Mouse (Mus musculus): ENCODE measurements around the gene Clba1.

Clba1 gene

GRCm38 (mm10) chr12:112794998-112795397 lies 13.7 kb upstream of the Clba1 start:
- DNase-seq (ENCODE audit: low read depth, low spot score) = no peak

DNA sequence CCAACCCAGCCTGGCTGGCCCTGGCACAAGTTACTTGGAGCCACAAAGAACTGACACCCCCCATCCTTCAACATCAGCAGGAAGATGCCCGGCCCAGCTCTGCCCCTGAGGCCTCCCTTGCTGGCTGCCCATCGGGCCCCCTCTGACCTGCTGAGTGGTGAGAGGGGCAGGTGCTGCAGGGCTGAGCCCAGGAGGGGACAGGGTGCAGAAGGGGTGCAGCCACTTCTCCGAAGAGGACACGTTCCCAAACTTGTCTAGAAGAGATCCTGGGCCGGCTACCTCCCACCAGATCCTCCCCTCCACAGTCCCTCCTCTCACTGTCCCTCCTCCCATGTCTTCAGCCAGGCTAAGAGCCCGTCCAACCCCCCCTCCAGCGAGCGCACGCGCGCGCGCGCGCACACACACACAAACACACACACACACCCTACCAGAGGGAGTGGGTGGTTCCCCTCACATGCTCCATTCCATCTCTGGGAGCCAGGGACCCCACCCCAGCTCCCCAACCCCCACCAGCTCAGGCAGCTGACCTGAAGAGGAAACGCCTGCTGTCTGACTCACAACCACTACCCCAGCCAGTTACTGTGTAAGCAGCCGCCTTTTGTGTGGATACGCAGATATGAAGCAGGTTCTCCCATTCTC lies 13.2 kb upstream of the Clba1 start:
- peak; percentile 71 for DNase-seq (ENCODE audit: low read depth, low spot score)

DNA sequence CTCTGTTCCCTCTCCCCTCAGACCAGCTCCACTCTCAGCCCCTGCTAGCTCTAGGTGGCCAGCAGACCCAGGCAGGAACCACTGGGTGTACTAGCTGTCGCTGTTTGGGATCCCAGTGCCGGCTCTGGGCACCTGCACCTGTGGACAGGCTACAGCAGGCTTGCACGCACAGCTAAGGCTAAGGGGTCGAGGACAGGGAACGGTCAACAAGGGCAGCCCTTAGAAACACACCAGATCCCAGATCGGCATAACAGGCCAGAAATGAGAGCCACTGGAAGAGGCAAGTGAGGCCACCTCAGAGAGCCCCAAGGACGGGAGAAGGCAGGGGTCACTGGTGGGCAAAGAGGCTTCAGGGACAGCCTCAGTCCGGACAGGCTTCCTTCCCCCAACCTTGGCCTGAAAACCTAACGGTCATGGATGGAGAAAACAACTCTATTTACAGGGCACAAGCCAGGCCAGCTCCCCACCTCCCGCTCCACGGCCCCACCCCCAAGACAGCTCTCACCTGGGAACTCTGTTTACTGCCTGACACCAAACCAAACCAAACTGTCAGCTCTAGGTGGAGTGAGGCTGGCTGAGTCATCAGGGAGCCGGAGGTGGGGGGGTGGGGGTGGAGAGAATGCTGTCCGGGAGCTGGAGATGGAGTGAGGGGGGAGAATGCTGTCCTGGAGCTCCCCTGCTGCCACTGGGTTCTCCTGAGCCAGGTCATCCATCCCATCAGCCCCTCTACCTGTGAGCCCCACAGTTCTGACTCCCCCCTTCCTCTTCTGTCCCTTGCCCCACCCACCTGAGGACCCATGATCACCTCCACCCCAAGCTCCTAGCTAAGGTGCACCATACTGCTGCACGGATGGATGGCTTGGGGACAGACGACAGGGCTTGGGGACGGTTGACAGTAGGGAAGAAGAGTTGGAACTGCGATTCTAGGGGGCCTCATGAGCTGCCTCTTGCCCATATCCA lies 11.9 kb upstream of the Clba1 start:
- DNase-seq (ENCODE audit: low read depth, low spot score) = no peak

DNA sequence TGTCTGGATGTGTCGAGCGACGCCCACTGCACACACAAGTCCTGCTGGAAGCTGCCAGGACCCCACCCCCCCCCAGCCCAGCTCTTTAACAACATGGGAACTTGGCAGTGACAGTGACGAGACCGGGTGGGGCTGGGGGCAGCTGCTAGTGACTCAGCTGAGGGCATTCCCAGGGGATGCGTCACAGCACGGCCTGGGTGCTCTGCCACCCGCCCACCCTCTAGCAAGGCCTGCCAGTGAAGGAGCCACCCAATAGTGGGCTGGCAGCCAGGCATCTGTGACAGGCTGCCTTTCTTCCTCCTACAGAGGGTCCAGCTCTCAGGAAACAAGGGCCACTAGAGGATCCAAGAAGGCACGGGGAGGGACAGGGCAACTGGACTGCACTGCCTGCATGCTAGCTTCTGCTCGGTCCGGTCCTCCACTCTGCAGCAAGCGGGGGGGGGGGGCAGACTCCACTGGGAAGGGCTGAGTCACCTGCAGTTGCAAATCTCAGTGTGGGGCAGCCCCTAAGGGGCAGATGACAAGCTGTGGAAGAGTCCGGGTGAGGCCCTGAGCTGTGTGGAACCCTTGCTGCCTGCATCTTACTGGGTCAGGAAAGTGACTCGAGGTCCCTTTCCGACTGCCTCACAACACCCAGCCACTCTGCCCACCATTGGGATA lies 10.9 kb upstream of the Clba1 start:
- DNase-seq (ENCODE audit: low read depth, low spot score) = no peak

- DNase-seq (ENCODE audit: low read depth, low spot score) = peak; percentile 34
Observed at GRCm38 (mm10) chr12:112798332-112798681, 10.4 kb upstream of the Clba1 start.

- DNase-seq (ENCODE audit: low read depth, low spot score) = no peak
Observed at GRCm38 (mm10) chr12:112798716-112799115, 10.0 kb upstream of the Clba1 start.

GRCm38 (mm10) chr12:112799237-112799970 lies 9.3 kb upstream of the Clba1 start:
- no peak for DNase-seq (ENCODE audit: low read depth, low spot score)

DNA sequence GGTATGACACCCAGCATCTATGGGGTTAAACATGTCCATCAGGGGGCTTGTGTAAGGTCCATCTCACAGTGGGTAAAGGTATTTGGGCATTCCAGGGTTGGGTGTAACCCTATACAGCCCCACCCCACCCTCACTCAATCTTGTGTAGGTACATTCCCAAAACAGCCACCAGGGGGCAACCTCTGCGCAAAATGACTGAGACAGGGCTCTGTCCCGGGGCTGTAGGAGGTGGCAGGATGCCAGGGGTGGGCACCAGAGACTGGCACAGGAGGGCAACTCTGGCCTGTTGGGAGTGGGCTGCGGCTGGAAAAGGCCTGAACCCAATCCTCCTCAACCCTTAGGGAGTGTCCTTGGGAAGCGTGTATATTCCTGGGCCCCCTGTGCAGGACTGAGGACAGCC lies 8.3 kb upstream of the Clba1 start:
- DNase-seq (ENCODE audit: low read depth, low spot score) = peak; percentile 82

DNA sequence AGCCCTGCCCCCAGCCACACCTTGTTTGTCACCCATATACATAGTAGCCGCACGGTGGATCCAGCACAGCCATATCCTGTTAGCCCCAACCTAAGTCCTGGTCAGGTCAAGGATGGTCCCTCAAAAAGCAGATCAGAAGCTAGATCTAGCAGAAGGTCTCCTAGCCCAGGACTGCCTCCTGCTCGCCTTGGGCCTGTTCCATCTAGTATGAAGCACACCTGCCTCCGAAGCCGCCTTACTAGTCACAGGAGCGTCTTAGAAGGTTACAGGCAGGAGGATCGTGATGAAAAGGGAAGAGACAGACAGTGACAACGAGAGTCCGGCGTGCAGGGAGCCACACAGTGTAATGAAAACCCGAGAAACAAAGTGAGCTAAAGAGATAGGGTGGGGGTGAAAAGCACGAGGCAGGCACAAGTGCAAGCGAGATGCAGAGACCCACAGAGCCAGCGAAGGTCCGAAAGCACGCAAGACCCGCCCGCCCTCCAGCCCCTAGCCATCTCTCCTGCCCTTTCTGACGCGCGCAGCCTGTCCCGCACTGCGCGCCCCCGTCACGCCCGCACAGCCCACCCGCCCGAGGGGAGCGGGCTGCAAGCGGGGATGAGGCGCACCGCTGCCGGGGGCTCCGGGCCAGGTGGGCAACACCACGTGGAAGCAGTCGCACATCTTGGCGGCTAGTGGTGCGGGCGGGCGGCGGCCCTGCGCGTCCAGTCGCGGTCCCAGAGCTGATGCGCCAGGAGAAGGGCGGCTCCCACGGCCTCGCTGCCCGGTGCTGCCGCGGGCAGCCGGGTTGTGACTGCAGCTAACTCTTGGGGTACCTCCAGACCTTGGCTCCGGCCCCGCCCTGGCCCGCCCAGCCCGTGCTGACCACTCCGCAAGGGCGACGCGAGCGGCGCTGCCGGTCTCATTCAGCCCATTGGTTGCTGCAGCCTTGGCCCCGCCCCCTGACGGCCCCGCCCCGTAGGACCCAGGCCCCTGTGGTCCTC lies 6.6 kb upstream of the Clba1 start, which contains the start of gene Ahnak2:
TSS of gene Ahnak2 (minus strand) at position 794 of the 983 bp plus-strand sequence.
- DNase-seq (ENCODE audit: low read depth, low spot score) = peak; percentile 67

GRCm38 (mm10) chr12:112802917-112803316 lies 5.8 kb upstream of the Clba1 start:
- no peak for DNase-seq (ENCODE audit: low read depth, low spot score)

GRCm38 (mm10) chr12:112804046-112804445 lies 4.7 kb upstream of the Clba1 start:
- no peak for DNase-seq (ENCODE audit: low read depth, low spot score)

DNA sequence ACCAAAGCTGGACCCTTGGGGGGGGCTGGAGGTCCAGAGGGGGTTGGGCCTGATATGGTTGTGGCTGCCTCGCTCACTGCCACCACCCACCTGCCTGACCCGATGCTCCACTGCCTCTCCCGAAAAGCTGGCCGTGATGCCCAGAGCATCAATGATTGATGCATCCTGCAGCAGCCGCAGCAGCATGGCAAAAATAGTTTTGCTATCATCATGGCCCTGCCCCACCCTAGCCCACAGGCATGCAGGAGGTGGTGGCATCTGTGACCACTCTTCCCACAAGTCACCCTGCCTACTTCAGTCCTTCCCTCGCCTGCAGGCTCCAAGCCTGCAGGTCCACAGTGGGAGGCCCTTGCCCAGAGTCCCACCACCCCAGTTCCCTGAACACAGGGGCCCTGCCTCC lies 2.7 kb upstream of the Clba1 start:
- no peak for DNase-seq (ENCODE audit: low read depth, low spot score)

- no peak for DNase-seq (ENCODE audit: low read depth, low spot score)
Observed at GRCm38 (mm10) chr12:112807796-112808195, 941 bp upstream of the Clba1 start.

DNA sequence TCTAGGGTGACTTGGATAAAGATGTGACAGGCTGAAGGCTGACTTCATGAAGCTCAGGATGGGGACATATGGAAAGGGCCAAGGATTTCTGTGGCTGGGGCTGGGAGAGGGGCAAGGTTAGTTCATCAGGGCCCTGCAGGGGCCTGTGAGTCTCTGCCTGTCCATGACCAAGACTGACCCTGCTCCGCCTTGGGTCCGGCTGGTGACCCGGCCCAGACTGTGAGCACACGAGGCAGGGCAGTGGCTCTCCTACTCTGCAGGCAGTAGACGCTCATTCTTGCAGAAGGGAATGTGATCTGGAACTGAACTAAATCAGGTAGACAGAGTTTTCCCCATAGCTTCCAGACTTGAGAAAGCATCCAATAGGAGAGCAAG lies 538 bp upstream of the Clba1 start:
- no peak for DNase-seq (ENCODE audit: low read depth, low spot score)

- DNase-seq (ENCODE audit: low read depth, low spot score) = no peak
Observed at GRCm38 (mm10) chr12:112809641-112810040, 904 bp downstream of the Clba1 start.

GRCm38 (mm10) chr12:112810092-112810885 lies 1.6 kb downstream of the Clba1 start:
- no peak for DNase-seq (ENCODE audit: low read depth, low spot score)

DNA sequence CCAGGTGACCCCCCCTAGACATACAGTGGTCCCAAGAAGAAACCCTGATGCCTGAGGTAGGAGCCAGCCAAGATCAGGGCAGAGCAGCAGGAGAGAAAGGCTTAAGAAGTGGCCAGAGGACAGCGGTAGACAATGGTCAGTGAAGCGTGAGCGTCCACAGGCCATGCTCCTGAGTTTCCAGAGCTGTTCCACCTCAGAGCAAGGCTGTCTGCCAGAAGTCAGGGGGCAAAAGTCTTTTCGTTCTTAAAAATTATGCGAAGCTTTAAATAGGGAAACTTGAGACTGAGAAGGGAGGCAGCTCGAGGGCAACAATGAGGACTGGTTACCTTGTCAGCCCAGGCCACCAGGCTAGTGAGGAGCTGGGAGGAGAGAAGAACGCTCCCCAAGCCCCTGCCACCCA lies 4.6 kb downstream of the Clba1 start:
- DNase-seq (ENCODE audit: low read depth, low spot score) = no peak

DNA sequence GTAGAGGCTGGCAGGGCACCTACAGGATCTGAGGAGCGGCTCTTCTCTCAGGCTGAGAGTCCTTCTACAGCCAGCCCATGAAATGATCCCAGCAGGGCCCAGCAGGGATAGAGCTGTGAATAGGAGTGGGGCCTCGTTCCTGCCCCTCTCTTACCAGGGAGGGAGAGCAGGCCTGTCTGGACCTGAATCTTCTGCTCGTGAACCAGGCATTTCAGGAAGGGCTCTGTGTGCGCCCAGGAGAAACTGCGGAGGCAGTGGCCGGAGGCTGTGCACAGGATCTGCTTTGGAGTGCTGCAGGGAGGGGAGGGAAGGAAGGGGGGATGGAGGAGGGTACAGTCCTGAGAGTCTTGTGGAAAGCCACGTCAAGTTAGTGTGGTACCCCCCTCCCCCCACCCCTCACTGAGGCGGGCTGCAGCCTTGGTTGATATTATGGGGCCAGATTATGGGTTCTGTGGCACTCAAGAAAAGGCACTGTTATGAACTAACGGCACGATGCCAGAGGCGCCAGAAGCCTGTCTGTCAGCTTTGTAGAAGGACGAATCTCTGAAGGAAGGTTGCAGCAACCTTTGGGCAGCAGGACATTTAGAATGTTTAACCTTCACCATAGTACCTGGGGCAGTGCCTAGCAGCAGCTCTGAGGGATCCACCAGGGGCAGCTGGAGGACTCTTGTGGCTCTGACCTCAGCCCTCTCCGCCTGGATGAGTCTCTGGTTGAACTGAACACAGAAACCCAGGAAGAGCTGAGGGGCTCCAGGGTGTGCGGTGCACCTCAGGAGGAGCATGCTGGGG lies 6.1 kb downstream of the Clba1 start:
- DNase-seq (ENCODE audit: low read depth, low spot score) = no peak

- peak; percentile 56 for DNase-seq (ENCODE audit: low read depth, low spot score)
Observed at GRCm38 (mm10) chr12:112816294-112816693, 7.6 kb downstream of the Clba1 start.
